Mouse (Mus musculus): Measurements from ENCODE around the gene Frs2.

DNA sequence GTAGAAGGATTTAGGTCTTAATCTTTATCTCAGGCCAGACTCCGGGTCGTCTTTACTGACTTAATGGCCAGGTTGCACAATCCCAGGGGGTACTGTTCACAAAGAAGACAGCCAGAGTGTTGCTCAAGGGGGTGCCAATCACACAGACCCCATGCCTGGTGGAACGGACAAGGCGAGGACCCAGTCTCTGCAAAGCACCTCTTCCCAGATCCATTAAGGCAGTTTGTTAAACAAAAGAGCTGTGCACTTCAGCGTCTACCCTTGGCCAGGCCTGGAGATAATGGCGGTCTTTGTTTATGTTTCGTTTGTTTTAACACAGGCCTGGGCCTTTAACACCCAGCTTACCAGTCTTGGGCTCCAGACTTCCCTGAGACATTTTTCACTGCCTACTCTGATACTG, 3.9 kb upstream of the Frs2 start:
- TF ChIP-seq POLR2A (IDR thresholded peaks at IDR 0.05; ENCODE audit: insufficient read depth, low read depth, low read length) (no peak), CTCF (IDR thresholded peaks at IDR 0.05; ENCODE audit: insufficient read depth, low read depth, low read length) (no peak)
